Mouse (Mus musculus): ENCODE results near the gene Rpl18. TPM values are rescaled to one million over a fixed set of nuclear protein-coding genes. Genes with fewer than 3 reads are reported as not detected.

Rpl18 gene
- 665 and 700 TPM in 2 replicates for polyA plus RNA-seq (2016; fragmentation: Nextera tagmentation; extraction: Ambion mirVana)

DNA sequence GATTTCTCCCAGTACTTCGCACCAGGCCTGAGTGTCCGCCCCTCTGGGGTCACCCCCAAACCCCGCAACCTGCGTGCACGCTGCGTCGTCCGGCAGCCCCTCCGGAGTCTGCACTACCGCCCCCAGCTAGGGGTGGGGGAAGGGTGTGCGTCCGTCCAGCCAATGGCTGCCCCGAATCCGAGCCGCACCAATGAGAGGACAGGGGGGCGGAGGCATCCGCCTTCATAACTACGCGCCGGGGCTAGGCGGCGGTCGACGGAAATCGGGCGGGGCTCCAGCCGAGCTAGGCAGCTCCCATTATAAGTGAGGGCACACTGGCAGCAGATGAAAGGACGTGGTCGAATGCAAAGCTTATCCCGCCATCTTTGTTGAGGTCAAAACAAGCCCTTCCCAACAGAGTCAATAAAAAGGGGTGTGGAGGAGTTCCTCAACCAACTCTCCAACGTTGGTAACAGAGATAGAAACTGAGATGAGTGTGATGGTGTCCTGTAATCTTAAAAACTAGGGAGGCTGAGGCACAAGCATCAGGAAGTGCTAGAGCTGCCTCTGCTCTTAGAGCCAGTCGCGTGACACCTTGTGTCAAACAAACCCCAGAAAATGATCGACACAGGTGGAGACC, at the start of gene Rpl18:
TSS of gene Rpl18 (plus strand) at position 368 of the 619 bp plus-strand sequence.
- no peaks in the 10 kb centered on the region for H3K27me3 ChIP-seq (replicated peaks)
- peaks cover 44% of the 10 kb centered on the region for H3K4me1 ChIP-seq
- peak within 1 kb of the TSS; percentile 93 for H3K4me2 ChIP-seq (replicated peaks)
- no peaks in the 10 kb centered on the region for H3K9me3 ChIP-seq
- H3K9ac ChIP-seq = peak within 1 kb of the TSS; percentile 69
- WGBS = 6% methylated on average over 34 of the region's 34 CpGs
- H3K27ac ChIP-seq = no peak within 1 kb of the TSS
- ATAC-seq (ENCODE audit: low FRiP score, low read depth) = peak; percentile 86
- peaks cover 44% of the 10 kb centered on the region for H3K36me3 ChIP-seq
- peak within 1 kb of the TSS; percentile 74 for H3K4me3 ChIP-seq

DNA sequence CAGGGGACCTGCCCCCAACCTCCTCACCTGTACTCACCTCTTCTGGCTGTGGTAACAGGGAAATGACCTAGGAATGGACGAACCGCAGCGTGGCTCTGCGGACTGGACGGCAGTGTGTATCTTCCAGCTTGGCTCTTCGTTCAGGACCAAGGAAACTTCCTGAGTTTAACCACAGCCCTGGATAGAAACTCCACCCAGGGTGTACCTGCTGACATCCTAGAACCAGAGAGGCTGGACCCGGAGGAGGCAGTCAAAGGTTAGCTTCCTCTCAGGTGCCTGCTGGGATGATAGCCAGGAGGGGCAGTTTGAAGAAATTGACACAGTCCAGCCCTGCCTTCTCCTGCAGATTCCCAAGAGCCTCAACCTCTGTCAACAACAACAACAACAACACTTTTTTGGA, 49.1 kb upstream of the Rpl18 start, which contains the start of gene Fut2:
TSS of gene Fut2 (minus strand) at position 234 of the 400 bp plus-strand sequence.
- WGBS = 86% methylated on average over 7 of the region's 7 CpGs
- H3K4me2 ChIP-seq (replicated peaks) = no peak within 1 kb of the TSS
- H3K9ac ChIP-seq = no peak within 1 kb of the TSS
- 0 out of 2 replicates have a peak, but pooled peaks cover 3% of the 10 kb centered on the region for H3K4me1 ChIP-seq
- H3K27ac ChIP-seq = no peak within 1 kb of the TSS
- H3K27me3 ChIP-seq (replicated peaks) = no peaks in the 10 kb centered on the region
- no peak for ATAC-seq (ENCODE audit: low FRiP score, low read depth)
- H3K36me3 ChIP-seq = no peaks in the 10 kb centered on the region
- no peak within 1 kb of the TSS for H3K4me3 ChIP-seq
- no peaks in the 10 kb centered on the region for H3K9me3 ChIP-seq

DNA sequence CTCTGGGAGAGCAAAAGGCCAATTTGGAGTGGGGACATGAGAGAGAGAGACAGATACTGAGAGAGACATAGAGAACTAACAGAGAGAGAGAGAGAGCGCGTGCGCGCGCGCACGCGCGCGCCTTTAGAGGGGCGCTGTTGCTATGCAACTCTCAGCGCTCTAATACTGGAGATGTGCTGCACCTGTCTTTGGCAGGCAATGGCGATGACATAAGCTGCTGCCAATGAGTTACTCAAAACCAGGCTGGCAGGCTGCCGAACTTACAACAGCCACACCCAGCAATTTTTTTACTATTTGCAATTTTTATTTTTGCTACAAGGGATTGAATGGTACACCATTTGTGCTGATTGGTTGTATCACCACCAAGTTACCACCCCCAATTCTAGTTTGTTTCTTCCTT, 47.5 kb upstream of the Rpl18 start:
- Histone ChIP-seq H3K9me3 (no peaks in the 10 kb centered on the region), H3K4me3 (no peak overlapping the region), H3K4me2 (replicated peaks) (no peak overlapping the region), H3K9ac (no peak overlapping the region), H3K4me1 (0 out of 2 replicates have a peak, but pooled peaks cover 3% of the 10 kb centered on the region), H3K36me3 (no peaks in the 10 kb centered on the region), H3K27me3 (replicated peaks) (no peaks in the 10 kb centered on the region), H3K27ac (no peak overlapping the region)
- ATAC-seq (ENCODE audit: low FRiP score, low read depth) = no peak
- WGBS = 76% methylated on average over 14 of the region's 14 CpGs

DNA sequence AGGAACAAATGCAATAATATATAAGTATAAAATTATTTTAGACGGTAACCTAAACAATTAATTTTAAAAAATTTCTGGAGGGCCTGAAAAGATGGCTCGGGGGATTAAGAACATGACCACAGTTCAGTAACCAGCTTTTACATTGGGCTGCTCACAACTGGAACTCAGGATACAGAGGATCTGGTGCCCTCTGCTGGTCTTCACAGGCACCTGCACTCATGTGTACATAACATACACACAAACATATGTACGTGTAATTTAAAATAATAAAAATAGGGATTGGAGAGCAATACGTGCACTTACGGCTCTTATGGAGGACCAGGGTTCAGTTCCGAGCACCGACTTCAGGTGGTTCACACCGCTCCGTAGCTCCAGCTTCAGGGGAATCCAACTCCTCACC, 46.3 kb upstream of the Rpl18 start:
- Histone ChIP-seq H3K4me1 (0 out of 2 replicates have a peak, but pooled peaks cover 3% of the 10 kb centered on the region), H3K4me3 (no peak overlapping the region), H3K9me3 (no peaks in the 10 kb centered on the region), H3K36me3 (no peaks in the 10 kb centered on the region), H3K9ac (no peak overlapping the region), H3K27me3 (replicated peaks) (no peaks in the 10 kb centered on the region; the same call in 1 of the 2 replicates), H3K4me2 (replicated peaks) (no peak overlapping the region), H3K27ac (no peak overlapping the region)
- 95% methylated on average over 9 of the region's 9 CpGs for WGBS
- no peak for ATAC-seq (ENCODE audit: low FRiP score, low read depth)

DNA sequence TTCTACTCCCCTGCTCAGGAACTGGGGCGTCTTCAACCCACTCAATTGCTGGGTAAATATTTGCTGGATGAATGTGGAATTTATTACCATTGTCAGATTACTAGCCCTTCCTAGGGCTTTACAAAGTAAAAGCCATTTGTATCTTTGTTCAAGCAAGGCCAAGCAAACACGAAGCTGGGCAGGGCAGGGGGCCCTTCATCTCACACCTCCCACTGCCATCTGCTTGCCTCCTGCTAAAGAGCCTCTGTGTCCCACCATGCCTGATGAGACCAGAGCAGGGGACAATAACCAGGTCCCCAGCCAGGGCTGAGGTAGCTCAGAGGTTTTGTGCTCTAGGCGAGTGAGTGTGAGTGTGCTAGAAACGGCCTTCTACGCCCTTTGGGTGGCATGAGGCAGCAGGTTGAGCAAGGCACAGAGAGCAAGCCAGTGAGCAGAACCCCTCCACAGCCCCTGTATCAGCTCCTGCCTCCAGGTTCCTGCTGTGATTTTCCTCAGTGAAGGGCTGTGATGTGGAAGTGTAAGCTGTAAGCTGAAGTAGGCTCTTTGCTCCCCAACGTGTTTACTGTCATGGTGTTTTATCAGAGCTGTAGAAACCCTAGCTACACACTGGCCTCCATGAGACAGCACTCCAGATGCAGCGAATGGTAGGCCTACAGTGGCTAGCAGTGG, 37.5 kb upstream of the Rpl18 start:
- no peak overlapping the region for H3K4me2 ChIP-seq (replicated peaks)
- peaks cover 6% of the 10 kb centered on the region; the same call in 1 of the 2 replicates for H3K4me1 ChIP-seq
- no peak overlapping the region for H3K27ac ChIP-seq
- H3K9ac ChIP-seq = no peak overlapping the region
- no peaks in the 10 kb centered on the region for H3K36me3 ChIP-seq
- no peaks in the 10 kb centered on the region for H3K9me3 ChIP-seq
- no peak overlapping the region for H3K4me3 ChIP-seq
- WGBS = 70% methylated on average over 7 of the region's 7 CpGs
- no peaks in the 10 kb centered on the region; the same call in 1 of the 2 replicates for H3K27me3 ChIP-seq (replicated peaks)
- no peak for ATAC-seq (ENCODE audit: low FRiP score, low read depth)

DNA sequence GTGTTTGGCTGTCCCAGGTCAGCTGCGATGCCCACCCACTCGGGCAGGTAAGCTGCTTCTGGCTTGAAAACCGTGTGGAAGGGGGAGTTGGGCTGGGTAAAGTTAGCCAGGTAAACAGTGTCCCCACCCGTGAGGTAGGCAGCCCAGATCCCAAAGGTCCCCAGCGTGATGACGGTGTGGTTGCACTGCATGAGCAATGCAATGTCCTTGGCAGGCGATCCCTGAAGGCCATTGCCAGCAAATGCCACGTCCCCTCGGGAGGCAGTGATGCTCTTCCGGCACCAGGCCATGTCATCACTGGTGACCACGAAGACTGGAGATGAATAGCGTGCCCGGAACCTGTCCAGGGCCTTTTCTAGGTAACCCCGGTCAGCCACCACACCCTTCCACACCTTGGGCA, 36.7 kb upstream of the Rpl18 start:
- Histone ChIP-seq H3K36me3 (no peaks in the 10 kb centered on the region), H3K4me2 (replicated peaks) (no peak overlapping the region), H3K4me3 (no peak overlapping the region), H3K9me3 (no peaks in the 10 kb centered on the region), H3K27ac (no peak overlapping the region), H3K9ac (no peak overlapping the region), H3K27me3 (replicated peaks) (no peaks in the 10 kb centered on the region; the same call in 1 of the 2 replicates), H3K4me1 (peaks cover 6% of the 10 kb centered on the region; the same call in 1 of the 2 replicates)
- 89% methylated on average over 14 of the region's 14 CpGs for WGBS
- no peak for ATAC-seq (ENCODE audit: low FRiP score, low read depth)

DNA sequence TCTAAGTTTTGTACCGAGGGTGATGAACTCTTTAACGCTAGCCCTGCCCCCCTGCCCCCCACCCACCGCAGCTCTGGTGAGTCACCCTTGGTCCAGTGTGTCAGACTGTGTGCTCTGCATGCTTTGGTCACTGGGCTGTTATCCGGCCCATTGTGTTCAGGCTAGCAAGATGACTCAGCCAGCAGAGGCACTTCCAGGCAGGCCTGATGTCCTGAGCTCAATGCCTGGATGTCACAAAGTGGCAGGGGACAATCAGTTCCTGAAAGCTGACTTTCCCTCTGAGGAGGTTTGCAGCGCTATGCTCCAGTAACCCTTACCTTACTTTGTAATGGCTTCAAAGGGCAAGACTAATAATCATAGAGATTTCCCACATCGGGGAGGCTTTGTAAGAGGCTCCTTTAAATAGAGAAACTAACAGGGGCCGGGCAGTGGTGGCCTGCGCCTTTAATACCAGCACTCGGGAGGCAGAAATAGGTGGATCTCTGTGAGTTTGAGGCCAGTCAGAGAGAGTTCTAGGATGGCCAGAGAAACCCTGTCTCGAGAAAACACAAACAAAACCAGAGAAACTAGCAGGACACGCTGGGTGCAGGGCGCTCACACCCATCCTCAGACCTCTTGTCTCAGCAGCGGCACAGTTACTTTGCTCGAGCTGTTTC, 35.2 kb upstream of the Rpl18 start:
- no peaks in the 10 kb centered on the region for H3K9me3 ChIP-seq
- no peak overlapping the region for H3K9ac ChIP-seq
- no peak overlapping the region for H3K27ac ChIP-seq
- ATAC-seq (ENCODE audit: low FRiP score, low read depth) = no peak
- H3K27me3 ChIP-seq (replicated peaks) = no peaks in the 10 kb centered on the region
- H3K4me2 ChIP-seq (replicated peaks) = no peak overlapping the region
- no peak overlapping the region for H3K4me3 ChIP-seq
- WGBS = 76% methylated on average over 14 of the region's 14 CpGs
- H3K4me1 ChIP-seq = peaks cover 6% of the 10 kb centered on the region; the same call in 1 of the 2 replicates
- H3K36me3 ChIP-seq = no peaks in the 10 kb centered on the region

DNA sequence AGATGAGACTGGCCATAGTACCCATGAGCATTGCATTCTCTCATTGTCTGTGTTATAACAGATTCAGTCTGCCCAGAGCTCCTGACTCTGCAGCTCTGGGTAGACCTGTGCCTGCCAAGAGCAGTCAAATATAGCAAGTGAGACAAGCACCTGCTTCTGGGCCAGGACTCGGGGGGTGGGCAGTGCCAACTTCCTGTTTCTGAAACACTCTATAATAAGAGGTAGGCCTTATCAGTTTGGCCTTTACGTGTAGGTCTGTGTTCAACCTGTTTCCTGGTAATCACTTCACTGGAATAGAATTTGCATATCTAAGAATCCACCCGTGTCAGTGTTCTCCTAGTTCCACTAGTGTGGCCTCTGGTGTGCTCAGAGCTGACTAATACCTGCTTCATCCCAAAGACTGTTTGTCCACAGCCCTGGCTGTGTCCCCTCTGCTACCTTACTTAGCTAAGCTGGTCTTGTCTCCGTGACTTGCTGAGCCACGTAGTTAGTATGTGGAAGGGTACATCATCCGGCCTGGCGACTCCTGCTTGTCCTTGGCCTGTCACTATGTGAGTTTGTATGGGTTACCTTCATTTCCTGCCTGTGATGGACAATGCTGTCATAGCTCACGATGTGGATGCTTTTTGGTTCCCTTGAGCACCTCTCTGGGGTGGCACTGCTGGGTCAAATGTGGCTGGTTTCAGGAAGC, 34.1 kb upstream of the Rpl18 start:
- H3K9ac ChIP-seq = no peak overlapping the region
- H3K36me3 ChIP-seq = no peaks in the 10 kb centered on the region
- H3K9me3 ChIP-seq = no peaks in the 10 kb centered on the region
- H3K4me2 ChIP-seq (replicated peaks) = no peak overlapping the region
- no peak for ATAC-seq (ENCODE audit: low FRiP score, low read depth)
- no peaks in the 10 kb centered on the region for H3K27me3 ChIP-seq (replicated peaks)
- no peak overlapping the region for H3K4me3 ChIP-seq
- peaks cover 11% of the 10 kb centered on the region for H3K4me1 ChIP-seq
- 89% methylated on average over 8 of the region's 8 CpGs for WGBS
- H3K27ac ChIP-seq = no peak overlapping the region

DNA sequence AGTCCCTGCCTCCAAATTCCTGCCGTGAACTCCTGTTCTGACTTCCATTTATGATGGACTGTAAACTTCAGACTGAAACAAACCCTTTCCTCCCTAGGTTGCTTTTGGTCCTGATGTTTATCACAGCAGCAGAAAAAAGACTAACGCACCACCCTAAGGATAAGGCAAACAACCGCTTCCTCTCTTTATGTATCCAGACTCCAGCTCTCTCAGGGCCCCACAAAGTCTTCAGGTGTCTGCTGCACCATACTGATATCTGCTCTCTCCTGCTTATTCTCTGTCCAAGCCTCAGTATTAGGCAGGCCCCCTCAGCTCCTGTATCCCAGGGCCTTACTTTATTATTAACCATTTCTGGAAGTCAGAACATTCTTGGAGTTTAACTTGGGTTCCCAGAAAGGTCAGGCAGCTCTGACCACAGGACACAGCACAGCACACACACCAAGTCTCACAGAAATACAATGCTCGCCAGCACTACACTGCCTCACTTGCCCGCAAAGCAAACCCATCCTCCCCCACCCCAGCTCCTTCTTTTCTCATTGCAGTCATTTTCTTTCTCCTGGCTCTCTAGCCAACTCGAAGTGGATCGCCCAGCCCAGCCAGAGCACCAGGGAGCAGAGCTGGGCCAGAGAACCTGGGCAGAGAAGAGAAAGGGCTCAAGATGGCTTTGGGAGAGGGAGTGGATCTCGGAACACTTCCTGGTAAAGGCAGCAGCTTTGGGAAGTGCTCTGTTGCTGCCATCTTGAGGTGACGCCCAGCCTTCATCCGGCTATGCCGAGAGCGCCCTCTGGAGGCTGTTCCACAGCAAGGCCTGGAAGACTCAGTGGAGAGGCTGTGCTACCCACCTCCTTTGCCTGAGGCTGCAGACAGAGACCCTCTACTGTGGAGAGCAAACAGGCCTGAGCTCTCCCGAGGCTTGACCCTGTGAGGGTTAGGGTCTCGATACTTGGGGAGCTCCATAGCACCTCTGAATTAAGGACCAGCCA, 32.8 kb upstream of the Rpl18 start:
- Histone ChIP-seq H3K4me1 (peaks cover 19% of the 10 kb centered on the region), H3K27me3 (replicated peaks) (no peaks in the 10 kb centered on the region), H3K9me3 (no peaks in the 10 kb centered on the region), H3K4me3 (no peak overlapping the region), H3K9ac (peak overlapping the region; percentile 33; the same call in 1 of the 2 replicates), H3K36me3 (no peaks in the 10 kb centered on the region), H3K27ac (no peak overlapping the region), H3K4me2 (replicated peaks) (peak overlapping the region; percentile 47)
- 31% methylated on average over 14 of the region's 14 CpGs for WGBS
- peak; percentile 78 for ATAC-seq (ENCODE audit: low FRiP score, low read depth)

DNA sequence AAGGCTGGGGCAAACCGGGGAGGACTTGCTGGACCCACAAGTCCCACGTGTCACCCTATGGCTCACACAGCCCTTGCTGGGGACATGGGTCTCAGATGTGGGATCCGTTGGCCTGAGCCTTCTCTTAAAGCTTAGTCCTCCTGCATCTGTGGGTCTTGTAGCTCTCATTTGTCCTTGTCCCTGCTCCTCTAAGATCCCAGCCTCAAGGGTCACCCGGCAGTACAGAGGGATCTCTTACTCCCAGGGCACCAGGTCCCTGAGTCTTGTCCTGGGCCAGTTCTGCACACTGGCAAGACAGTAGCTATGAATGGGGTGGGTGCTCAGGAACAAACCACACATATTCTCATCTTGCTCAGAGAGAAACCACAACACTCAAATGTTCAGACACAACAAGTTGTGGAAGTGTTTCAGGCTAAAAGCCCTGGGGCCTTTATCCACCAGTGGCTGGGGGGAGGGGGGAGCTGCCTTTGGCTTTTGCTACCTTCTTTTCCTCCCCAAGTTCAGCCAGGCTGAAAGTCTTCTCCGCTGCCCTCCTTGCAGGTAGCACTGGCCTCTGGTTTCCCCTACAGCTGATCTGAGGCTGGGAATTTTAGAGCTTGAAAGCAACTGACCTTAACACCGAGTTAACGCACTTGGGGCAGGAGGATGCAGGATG, 31.7 kb upstream of the Rpl18 start, which contains the start of gene Ntn5:
TSS of gene Ntn5 (plus strand) at position 627 of the 655 bp plus-strand sequence.
- 79% methylated on average over 7 of the region's 7 CpGs for WGBS
- peak within 1 kb of the TSS; percentile 47; the same call in 1 of the 2 replicates for H3K4me2 ChIP-seq (replicated peaks)
- peaks cover 19% of the 10 kb centered on the region for H3K4me1 ChIP-seq
- no peak within 1 kb of the TSS for H3K4me3 ChIP-seq
- H3K27me3 ChIP-seq (replicated peaks) = no peaks in the 10 kb centered on the region
- H3K27ac ChIP-seq = no peak within 1 kb of the TSS
- 0 out of 2 replicates have a peak within 1 kb of the TSS, but pooled peaks have one; percentile 7 for H3K9ac ChIP-seq
- H3K9me3 ChIP-seq = no peaks in the 10 kb centered on the region
- H3K36me3 ChIP-seq = no peaks in the 10 kb centered on the region
- no peak for ATAC-seq (ENCODE audit: low FRiP score, low read depth)
